Mouse (Mus musculus) stomach, adult 2 months (tissue): Measurements from ENCODE around the gene Crtac1. TPM values are rescaled to one million over a fixed set of nuclear protein-coding genes. Genes with fewer than 3 reads are reported as not detected.

Experiments
- polyA plus RNA-seq: library from polyadenylated mRNA; depleted of rRNA; stranded (reverse); fragments of >200 nt; gene quantifications from 2 replicates; pipeline ENCODE4 v1.2.3, GENCODE M21; 2012; rRNA removed

Crtac1 gene
- polyA plus RNA-seq: 0.30 and 0.90 TPM in 2 replicates

GRCm38 (mm10) chr19:42431485-42432190, at the start of gene Crtac1:
TSS of gene Crtac1 (minus strand) at chr19:42431783.

GRCm38 (mm10) chr19:42247519-42247918, 184.1 kb downstream of the Crtac1 start, which contains the start of gene Golga7b:
TSS of gene Golga7b (plus strand) at chr19:42247574.

Other genes starting within 250 kb of the Crtac1 start
- 6.6 and 8.4 TPM in 2 replicates for gene Sfrp5, start 229.5 kb downstream of the Crtac1 start, polyA plus RNA-seq
- 0.39 and 0.63 TPM in 2 replicates for gene Golga7b, start 184.2 kb downstream of the Crtac1 start, polyA plus RNA-seq
- gene R3hcc1l, start 87.0 kb upstream of the Crtac1 start, polyA plus RNA-seq: 1.3 and 1.6 TPM in 2 replicates
- 1.4 and 1.5 TPM in 2 replicates for gene Loxl4, start 181.0 kb upstream of the Crtac1 start, polyA plus RNA-seq